Mouse (Mus musculus) adrenal gland (tissue): Measurements from ENCODE around the gene Gstp2.

Source experiments
- intact Hi-C: fragments of 180-260 bp; cut with DNase I; formaldehyde crosslinking; loops from one replicate; pipeline ENCODE4 v1.15.1; 2025

The Gstp2 gene

DNA sequence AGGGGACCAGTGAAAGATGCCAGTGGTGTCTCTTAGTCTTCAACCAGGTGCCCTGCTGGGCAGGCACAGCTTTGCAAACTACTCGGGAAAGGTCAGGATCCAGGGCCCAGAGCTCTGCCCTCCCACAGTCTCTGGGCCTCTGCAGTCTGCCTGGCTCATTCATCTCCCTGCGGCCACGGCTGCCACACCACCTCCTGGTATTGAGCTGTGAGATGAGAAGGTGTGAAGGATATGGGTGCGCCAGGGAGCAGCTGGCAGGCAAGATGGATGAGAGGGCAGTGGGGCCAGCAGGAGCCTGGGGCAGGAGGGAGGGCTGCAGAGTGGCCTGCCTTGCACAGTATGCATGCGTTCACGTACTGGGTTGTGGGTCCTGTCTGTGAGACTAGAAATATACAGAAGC lies 55.0 kb downstream of the Gstp2 start:
- intact Hi-C loops: no loop called here
